Mouse (Mus musculus) neural tube, embryonic 13.5 days (tissue): ENCODE data around the gene Slc22a27. TPM values are rescaled to one million over a fixed set of nuclear protein-coding genes. Genes with fewer than 3 reads are reported as not detected.
"Not testable (repeated sequence)": the region's sequence is repeated elsewhere in the genome, so short reads cannot be mapped to it uniquely, and the experiment has no call there.

Experiments used
- ATAC-seq: fragments of 200-750 bp; cut with Nextera tagmentation; 2 replicates; pipeline ENCODE4 v1.8.0; 2017; ENCODE audit warnings: low read depth, mild to moderate bottlenecking, moderate TSS enrichment, moderate library complexity
- H3K27ac ChIP-seq: fragments of 300-500 bp; sonication (generic); replicated peaks from 2 replicates; pipeline ENCODE4 v1.5.1; 2015; ENCODE audit warnings: moderate library complexity, mild to moderate bottlenecking, inconsistent platforms
- H3K27me3 ChIP-seq: fragments of 300-500 bp; sonication (generic); 2 replicates; pipeline ENCODE4 v1.6.1; 2015; ENCODE audit warnings: mild to moderate bottlenecking, inconsistent platforms
- H3K36me3 ChIP-seq: fragments of 300-500 bp; sonication (generic); 2 replicates; pipeline ENCODE4 v1.6.1; 2015; ENCODE audit warnings: mild to moderate bottlenecking, inconsistent platforms
- H3K4me1 ChIP-seq: fragments of 300-500 bp; sonication (generic); replicated peaks from 2 replicates; pipeline ENCODE4 v1.6.1; 2015; ENCODE audit warnings: inconsistent platforms
- H3K4me2 ChIP-seq: fragments of 300-500 bp; sonication (generic); 2 replicates; pipeline ENCODE4 v1.6.1; 2015; ENCODE audit warnings: inconsistent platforms, mild to moderate bottlenecking, moderate library complexity
- H3K4me3 ChIP-seq: fragments of 300-500 bp; sonication (generic); 2 replicates; pipeline ENCODE4 v1.5.1; 2015; ENCODE audit warnings: mild to moderate bottlenecking, inconsistent platforms
- H3K9ac ChIP-seq: fragments of 300-500 bp; sonication (generic); 2 replicates; pipeline ENCODE4 v1.6.1; 2015; ENCODE audit warnings: moderate library complexity, mild to moderate bottlenecking, inconsistent platforms
- H3K9me3 ChIP-seq: fragments of 300-500 bp; sonication (generic); 2 replicates; pipeline ENCODE4 v1.6.1; 2016; ENCODE audit warnings: inconsistent platforms
- WGBS: fragments of 180-500 bp; shearing (Covaris S2); methylation state at CpG from one replicate; pipeline ENCODE4 v1.1.7; 2015; 5-methylcytosine and 5-hydroxymethylcytosine counted together
- microRNA-seq: library from miRNA; unstranded; fragments of <30 nt; microRNA quantifications from one replicate; pipeline ENCODE4, GENCODE M21; 2016
- polyA plus RNA-seq: library from polyadenylated mRNA; unstranded; fragments of >200 nt; fragmentation: Nextera tagmentation; extraction: Ambion mirVana; gene quantifications from 2 replicates; pipeline ENCODE4 v1.2.1, GENCODE M21; 2015

Gene Slc22a27
- polyA plus RNA-seq: not detected in 2 replicates

DNA sequence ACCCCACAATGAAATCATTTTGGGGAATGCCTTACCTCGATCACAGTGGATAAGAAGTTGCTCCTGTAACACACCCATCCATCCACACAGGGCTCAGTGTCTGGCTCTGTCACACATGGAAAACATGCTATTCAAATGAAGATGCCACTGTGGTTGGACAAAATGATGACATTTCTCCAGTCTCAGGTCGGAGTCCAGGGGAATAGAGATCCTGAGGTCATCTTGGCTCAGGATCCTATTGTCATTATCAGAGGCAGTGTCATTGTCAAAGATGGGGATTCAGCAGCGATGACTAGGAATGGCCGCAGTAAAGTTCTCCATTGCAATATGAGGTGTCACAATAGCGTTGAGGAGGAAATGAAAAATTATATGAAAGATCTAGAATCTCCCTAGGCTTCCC, at the start of gene Slc22a27:
Gene Slc22a27, minus strand, starts transcription at position 101 of the 400 bp plus-strand sequence.
- not testable (repeated sequence) for H3K4me3 ChIP-seq, H3K27me3 ChIP-seq, H3K4me1 ChIP-seq, ATAC-seq, H3K9ac ChIP-seq, H3K9me3 ChIP-seq, H3K27ac ChIP-seq, H3K36me3 ChIP-seq, H3K4me2 ChIP-seq
- 69% methylated on average over 5 of the region's 5 CpGs for WGBS

DNA sequence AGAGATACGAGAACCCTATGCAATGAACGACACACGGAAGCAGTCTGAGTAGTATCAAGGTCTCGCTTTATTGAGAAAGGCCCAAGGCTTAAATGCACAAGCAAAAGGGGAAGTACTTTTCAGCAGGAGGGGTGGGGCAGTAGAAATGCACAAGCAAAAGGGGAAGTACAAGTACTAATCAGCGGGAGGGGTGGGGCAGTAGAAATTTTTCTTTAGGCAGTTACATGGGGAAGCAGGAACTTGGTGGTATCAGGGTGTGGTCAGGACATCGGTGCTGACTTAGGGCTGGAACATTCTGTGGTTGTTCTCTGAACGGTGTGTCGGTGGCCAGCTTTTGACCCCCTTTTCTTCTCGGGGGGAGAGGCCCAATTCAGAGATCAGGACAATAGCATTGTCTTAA, 45.8 kb upstream of the Slc22a27 start:
- not testable (repeated sequence) for H3K27ac ChIP-seq, H3K4me3 ChIP-seq, H3K36me3 ChIP-seq, H3K4me1 ChIP-seq, H3K4me2 ChIP-seq, H3K9ac ChIP-seq, H3K27me3 ChIP-seq, ATAC-seq
- 92% methylated on average over 9 of the region's 9 CpGs for WGBS
- H3K9me3 ChIP-seq: peaks cover 12% of the 10 kb centered on the region; the same call in 1 of the 2 replicates

DNA sequence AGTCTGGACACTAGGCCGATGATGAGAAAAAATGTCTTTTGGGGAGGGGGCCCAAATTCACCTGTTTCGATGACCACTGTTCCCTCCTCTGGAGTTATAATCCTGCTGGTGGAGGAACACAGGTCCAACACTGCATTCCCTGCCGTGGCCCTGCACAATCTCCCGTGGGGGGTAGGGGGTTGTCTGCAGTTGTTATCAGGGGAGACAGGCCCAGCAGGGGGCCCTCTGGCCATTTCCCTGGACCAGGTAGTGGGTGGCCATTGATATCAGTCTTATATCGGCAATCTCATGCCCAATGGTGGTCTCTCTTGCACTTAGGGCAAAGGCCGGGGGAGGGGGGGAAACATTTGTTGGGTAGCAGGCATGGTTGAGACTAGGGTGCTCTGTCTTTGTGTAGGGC, 43.3 kb upstream of the Slc22a27 start:
- H3K27me3 ChIP-seq, H3K9ac ChIP-seq, H3K36me3 ChIP-seq, H3K4me2 ChIP-seq, H3K27ac ChIP-seq, ATAC-seq, H3K4me3 ChIP-seq, H3K4me1 ChIP-seq: not testable (repeated sequence)
- H3K9me3 ChIP-seq: peaks cover 12% of the 10 kb centered on the region; the same call in 1 of the 2 replicates
- 90% methylated on average over 6 of the region's 6 CpGs for WGBS

DNA sequence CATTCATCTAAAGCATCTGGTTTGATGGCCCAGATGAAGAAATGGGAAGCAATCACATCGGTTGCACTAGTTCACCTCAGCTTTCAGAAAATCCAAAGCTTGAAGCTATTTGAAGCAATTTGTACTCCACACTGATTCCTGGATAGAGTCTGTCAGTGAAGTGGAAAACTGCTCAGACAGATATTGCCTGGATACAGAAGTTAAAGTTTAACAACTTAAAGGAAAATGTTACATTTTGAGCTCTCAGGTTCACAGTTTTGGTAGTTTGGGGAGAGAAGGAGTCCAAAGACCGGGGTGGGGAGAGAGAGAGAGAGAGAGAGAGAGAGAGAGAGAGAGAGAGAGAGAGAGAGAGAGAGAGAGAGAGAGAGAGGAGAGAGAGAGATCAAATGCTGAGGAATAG, 2.9 kb upstream of the Slc22a27 start:
- Histone ChIP-seq H3K9me3 (peaks cover 4% of the 10 kb centered on the region; the same call in 1 of the 2 replicates), H3K4me3 (no peak overlapping the region), H3K9ac (no peak overlapping the region), H3K27me3 (no peaks in the 10 kb centered on the region), H3K4me1 (no peaks in the 10 kb centered on the region), H3K36me3 (no peaks in the 10 kb centered on the region), H3K4me2 (no peak overlapping the region), H3K27ac (no peak overlapping the region)
- no peak for ATAC-seq
- WGBS: 67% methylated on average over 2 of the region's 2 CpGs

DNA sequence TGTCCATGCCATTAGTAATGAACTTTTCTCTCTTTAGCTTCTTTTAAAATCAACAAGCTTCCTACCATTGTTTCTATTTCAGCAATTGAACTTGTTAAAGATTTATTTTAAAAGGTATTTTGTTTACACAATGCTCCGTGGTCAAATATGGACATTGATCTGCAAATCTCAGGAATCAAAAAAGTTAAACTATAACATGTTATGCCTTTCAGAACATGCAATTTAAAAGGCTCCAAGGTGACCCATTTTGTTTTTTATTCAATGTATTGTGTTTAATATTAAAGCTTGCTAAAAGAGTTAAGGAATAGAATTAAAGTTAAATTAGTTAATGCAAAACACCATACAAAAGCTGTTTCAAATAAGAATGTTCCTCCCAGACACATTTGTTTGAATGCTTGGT, 723 bp upstream of the Slc22a27 start:
- H3K27ac ChIP-seq, H3K36me3 ChIP-seq: not testable (repeated sequence)

GRCm38 (mm10) chr19:7939391-7939790, 26.4 kb downstream of the Slc22a27 start:
- WGBS: 88% methylated on average over 18 of the region's 18 CpGs
- H3K9ac ChIP-seq, H3K4me2 ChIP-seq, H3K27ac ChIP-seq, H3K36me3 ChIP-seq, H3K4me3 ChIP-seq, ATAC-seq, H3K27me3 ChIP-seq, H3K4me1 ChIP-seq: not testable (repeated sequence)
- H3K9me3 ChIP-seq: peaks cover 31% of the 10 kb centered on the region

More for the DNA sequence above, 723 bp upstream of the Slc22a27 start:
- H3K9ac ChIP-seq, H3K27me3 ChIP-seq, H3K4me2 ChIP-seq, H3K4me3 ChIP-seq, H3K9me3 ChIP-seq, H3K4me1 ChIP-seq, ATAC-seq: not testable (repeated sequence)
- 51% methylated on average over 1 of the region's 1 CpGs for WGBS

GRCm38 (mm10) chr19:7876626-7877025, 89.2 kb downstream of the Slc22a27 start:
- Histone ChIP-seq H3K27ac (no peak overlapping the region), H3K27me3 (no peaks in the 10 kb centered on the region), H3K4me3 (no peak overlapping the region), H3K9me3 (peaks cover 9% of the 10 kb centered on the region; the same call in 1 of the 2 replicates), H3K9ac (no peak overlapping the region), H3K4me1 (no peaks in the 10 kb centered on the region), H3K36me3 (no peaks in the 10 kb centered on the region), H3K4me2 (no peak overlapping the region)
- ATAC-seq: no peak
- WGBS: 90% methylated on average over 1 of the region's 1 CpGs

- no peak overlapping the region for H3K4me3 ChIP-seq
- H3K4me1 ChIP-seq: no peaks in the 10 kb centered on the region
- H3K4me2 ChIP-seq: no peak overlapping the region
- WGBS: 66% methylated on average over 2 of the region's 2 CpGs
- no peak overlapping the region for H3K27ac ChIP-seq
- H3K9me3 ChIP-seq: peaks cover 13% of the 10 kb centered on the region
- H3K27me3 ChIP-seq: no peaks in the 10 kb centered on the region
- H3K9ac ChIP-seq: no peak overlapping the region
- no peaks in the 10 kb centered on the region for H3K36me3 ChIP-seq
- ATAC-seq: no peak
Observed at GRCm38 (mm10) chr19:7829851-7830250, 136.0 kb downstream of the Slc22a27 start.

Small RNA genes within 50 kb of the gene (microRNA-seq; reads per million reads assigned to microRNA genes)
- not detected for gene Gm24951

Other genes with a start within 250 kb of the Slc22a27 start
- not detected in 2 replicates for gene Slc22a26, start 163.4 kb downstream of the Slc22a27 start, polyA plus RNA-seq
- not detected in 2 replicates for gene Slc22a28, start 166.0 kb upstream of the Slc22a27 start, polyA plus RNA-seq